Mouse (Mus musculus): ENCODE measurements at regions not wholly inside any gene's neighbourhood (a gene's known extent, or its start where the extent isn't known, plus 50 kb on each side); places are given as distances from the start of the nearest gene placed in this dataset.
"Not testable (repeated sequence)": the region's sequence is repeated elsewhere in the genome, so short reads cannot be mapped to it uniquely, and the experiment has no call there.

DNA sequence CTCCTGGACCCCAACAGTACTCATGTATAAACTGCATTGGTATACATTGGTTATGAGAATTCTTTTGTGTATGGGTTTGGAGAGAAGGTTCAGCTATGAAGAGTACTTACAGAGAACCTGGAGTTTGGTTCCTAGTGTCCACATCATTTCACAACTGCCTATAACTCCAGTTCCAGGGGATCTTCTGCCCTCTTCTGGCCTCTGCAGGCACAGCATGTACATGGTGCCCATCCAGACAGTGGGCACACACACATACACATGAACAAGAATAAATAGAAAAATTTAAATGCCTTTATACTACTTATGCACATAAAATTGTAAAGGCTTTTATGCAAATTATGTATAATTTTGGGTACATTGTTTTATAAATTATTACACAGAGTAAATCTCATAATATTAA is 59.9 kb upstream of the Spon1 start:
- DNase-seq, result no peak

DNA sequence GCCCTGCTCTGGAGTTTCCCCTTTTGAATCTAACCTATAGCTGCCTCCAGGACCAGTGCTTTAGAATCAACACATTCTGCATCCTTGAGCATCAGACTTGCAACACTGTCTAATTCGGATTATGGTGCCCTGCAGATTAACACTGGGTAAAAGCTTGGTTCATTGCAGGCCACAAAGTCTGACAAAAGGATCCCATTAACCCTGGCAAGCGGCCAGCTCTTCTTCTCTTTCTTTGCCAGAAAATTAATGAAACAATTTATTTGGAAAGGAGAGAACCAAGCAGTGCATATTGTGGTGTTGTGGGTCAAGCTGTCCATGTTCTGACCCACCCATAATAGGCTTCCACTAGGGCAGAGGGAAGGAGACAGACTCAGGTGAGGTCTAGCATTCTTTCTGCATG is 58.2 kb upstream of the Spon1 start:
- DNase-seq, result no peak

DNA sequence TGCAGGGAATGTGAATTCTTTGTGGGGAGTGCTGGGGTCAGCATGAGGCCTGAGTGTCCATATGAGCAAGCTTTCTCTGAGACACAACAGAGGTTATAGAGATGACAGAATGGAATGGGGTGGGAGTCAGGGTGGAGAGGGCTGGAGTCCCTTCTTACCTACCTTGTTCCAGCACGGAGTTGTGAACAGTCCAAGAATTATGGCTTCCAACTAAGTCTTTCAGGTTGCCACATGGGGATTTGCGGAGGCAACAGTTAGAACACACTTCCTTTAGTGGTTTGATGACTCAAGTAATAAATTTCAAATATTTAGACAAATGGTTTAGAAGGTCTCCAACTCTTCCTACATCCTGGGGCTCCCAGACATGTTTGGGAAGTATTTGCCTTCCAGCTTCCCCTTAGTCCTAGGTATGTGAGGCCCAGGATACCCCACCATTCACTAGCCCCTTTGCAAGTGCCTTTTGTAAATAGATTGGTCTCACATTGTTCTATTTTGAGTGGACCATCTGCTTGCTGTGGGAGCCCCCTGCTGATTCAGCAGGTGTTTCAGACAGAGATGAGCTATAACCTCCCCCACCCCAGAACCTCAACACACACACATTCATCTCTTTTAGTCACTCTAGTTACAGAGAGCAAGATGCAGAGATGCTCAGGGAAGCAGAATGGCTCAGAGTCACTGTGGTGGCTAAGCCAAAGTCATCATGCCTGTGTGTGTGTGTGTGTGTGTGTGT is 55.1 kb upstream of the Spon1 start:
- no peak for DNase-seq

DNA sequence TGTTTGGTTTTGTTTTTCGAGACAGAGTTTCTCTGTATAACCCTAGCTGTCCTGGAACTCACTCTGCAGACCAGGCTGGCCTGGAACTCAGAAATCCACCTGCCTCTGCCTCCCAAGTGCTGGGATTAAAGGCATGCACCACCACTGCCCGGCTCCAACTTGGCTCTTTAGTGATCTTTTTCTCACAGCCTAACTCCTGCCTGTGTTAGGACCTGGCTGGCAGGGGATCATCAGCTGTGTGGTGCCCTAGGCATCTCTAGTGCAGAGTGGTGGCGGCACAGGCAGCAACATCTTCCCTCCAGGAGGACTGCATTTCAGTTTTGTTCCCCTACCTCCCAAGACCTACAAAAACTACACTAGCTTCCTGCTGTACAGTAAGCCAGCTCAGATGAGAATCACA is 54.4 kb upstream of the Spon1 start:
- not testable (repeated sequence) for DNase-seq

Small RNA genes lying in the stretch of these regions (microRNA-seq; reads per million reads assigned to microRNA genes)
- gene Gm23700, result 0 reads per million in 2 experiments
